Mouse (Mus musculus) brain, embryonic 14.5 days (tissue): ENCODE measurements at regions not wholly inside any gene's neighbourhood (a gene's known extent, or its start where the extent isn't known, plus 50 kb on each side); places are given as distances from the start of the nearest gene placed in this dataset.

Experiments
- CTCF ChIP-seq: fragments of 200-500 bp; IDR thresholded peaks from 2 replicates; pipeline ENCODE4 v1.5.1; 2012; ENCODE audit warnings: inconsistent platforms, mild to moderate bottlenecking, moderate library complexity, borderline replicate concordance; ENCODE audit not compliant: insufficient read depth, insufficient read length; ENCODE audit errors: extremely low read depth
- POLR2A ChIP-seq: fragments of 200-500 bp; IDR thresholded peaks from 2 replicates; pipeline ENCODE4 v1.6.1; 2012; ENCODE audit warnings: mild to moderate bottlenecking, inconsistent platforms, borderline replicate concordance; ENCODE audit not compliant: poor library complexity, insufficient read depth, insufficient read length, severe bottlenecking; ENCODE audit errors: extremely low read depth

DNA sequence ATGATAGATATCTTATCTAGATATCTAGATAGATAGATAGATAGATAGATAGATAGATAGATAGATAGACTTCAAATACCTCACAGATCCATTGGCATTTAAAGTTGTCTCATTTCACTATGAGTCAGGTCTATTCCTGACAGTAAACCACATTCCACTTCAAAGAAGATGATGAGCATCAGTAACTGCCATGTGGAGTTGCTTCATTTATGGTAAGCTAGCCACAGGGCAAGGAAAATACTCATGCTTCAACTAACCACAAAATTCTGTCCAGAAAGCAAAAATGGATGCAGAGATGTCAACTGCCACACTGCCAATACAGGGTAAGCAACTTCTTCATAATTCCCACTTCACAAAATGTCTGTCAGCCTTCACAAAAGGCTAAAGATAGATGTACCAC is 1951.7 kb upstream of the Gm12353 start:
- TF ChIP-seq CTCF (no peak), POLR2A (no peak)
